Comparison of ENCODE assay signal across 8 mouse cellular contexts in genomic region chr19:5424092-5424781, GRCm38 (mm10). TPM values are rescaled to one million over a fixed set of nuclear protein-coding genes. Genes with fewer than 3 reads are reported as not detected.
DNase-seq lines count a peak whose midpoint lies in the region; ATAC-seq and TF ChIP-seq lines count a peak whose summit lies in the region.

No protein-coding gene starts in this region.

- DNase-seq in B cell, adult 2 months, result peak; percentile 68 to 72
- peak; percentile 55 for DNase-seq in heart, adult 8-10 months (ENCODE audit: low spot score)
- DNase-seq in kidney, adult 8-10 months, result peak; percentile 68 to 77
- peak; percentile 80 for DNase-seq in lung, adult 2 months
- peak; percentile 77 for DNase-seq in thymus, adult 2 months

- H3K4me2 ChIP-seq in embryonic facial prominence, embryonic 12.5 days (replicated peaks), result peak overlapping the region; percentile 88

- H3K27me3 ChIP-seq in embryonic facial prominence, embryonic 12.5 days, result no peaks in the 10 kb centered on the region
- no peaks in the 10 kb centered on the region for H3K27me3 ChIP-seq in thymus, adult 2 months (ENCODE audit: control insufficient read depth, insufficient read depth, low read length)

- H3K9me3 ChIP-seq in embryonic facial prominence, embryonic 12.5 days, result no peaks in the 10 kb centered on the region

- TF ChIP-seq CTCF in lung, adult 2 months (IDR thresholded peaks at IDR 0.05; ENCODE audit: insufficient read depth, low read length), result no peak
- no peak for TF ChIP-seq CTCF in thymus, adult 2 months (IDR thresholded peaks at IDR 0.05; ENCODE audit: borderline replicate concordance, control insufficient read depth, extremely low read depth, insufficient read depth, low read length, poor library complexity)

- WGBS in embryonic facial prominence, embryonic 12.5 days, result 1% methylated on average over 36 of the region's 48 CpGs
- WGBS in lung, adult 2 months, result under 1% methylated on average over 47 of the region's 48 CpGs
- under 1% methylated on average over 41 of the region's 48 CpGs for WGBS in thymus, adult 2 months

- H3K9ac ChIP-seq in embryonic facial prominence, embryonic 12.5 days, result peak overlapping the region; percentile 81

- H3K4me1 ChIP-seq in embryonic facial prominence, embryonic 12.5 days, result peaks cover 28% of the 10 kb centered on the region
- peaks cover 17% of the 10 kb centered on the region for H3K4me1 ChIP-seq in lung, adult 2 months (ENCODE audit: control insufficient read depth, insufficient read depth, low read length)
- H3K4me1 ChIP-seq in thymus, adult 2 months (replicated peaks; ENCODE audit: control insufficient read depth, insufficient read depth, low read length), result peaks cover 32% of the 10 kb centered on the region

- peak overlapping the region; percentile 80 for H3K4me3 ChIP-seq in embryonic facial prominence, embryonic 12.5 days
- H3K4me3 ChIP-seq in lung, adult 2 months (replicated peaks; ENCODE audit: extremely low read depth, low read depth, low read length), result peak overlapping the region; percentile 98
- H3K4me3 ChIP-seq in thymus, adult 2 months (ENCODE audit: control insufficient read depth, insufficient read depth, low read length), result peak overlapping the region; percentile 63

- TF ChIP-seq POLR2A in lung, adult 2 months (IDR thresholded peaks at IDR 0.05; ENCODE audit: borderline replicate concordance, extremely low read depth, low read depth, low read length), result peak; percentile 36; the same call in 1 of the 2 replicates
- no peak for TF ChIP-seq POLR2A in thymus, adult 2 months (IDR thresholded peaks at IDR 0.05; ENCODE audit: control insufficient read depth, extremely low read depth, insufficient read depth, low read length, poor library complexity)

- peak; percentile 37 for ATAC-seq in activated CD4-positive, CD25-positive, alpha-beta regulatory T cell, adult 4 months
- peak; percentile 20; the same call in 1 of the 2 replicates for ATAC-seq in embryonic facial prominence, embryonic 12.5 days (ENCODE audit: insufficient number of reproducible peaks, insufficient read depth, low FRiP score, low TSS enrichment)
- peak; percentile 1; the same call in 1 of the 2 replicates for ATAC-seq in neutrophil, adult 5-6 weeks (ENCODE audit: extremely low read depth, insufficient number of reproducible peaks, low FRiP score, poor library complexity, severe bottlenecking)

- H3K27ac ChIP-seq in embryonic facial prominence, embryonic 12.5 days, result peak overlapping the region; percentile 89
- H3K27ac ChIP-seq in thymus, adult 2 months (ENCODE audit: control insufficient read depth, insufficient read depth, low read length), result peak overlapping the region; percentile 31; the same call in 1 of the 2 replicates

- peaks cover 56% of the 10 kb centered on the region for H3K36me3 ChIP-seq in embryonic facial prominence, embryonic 12.5 days
- 0 out of 2 replicates have a peak, but pooled peaks cover 8% of the 10 kb centered on the region for H3K36me3 ChIP-seq in thymus, adult 2 months (ENCODE audit: control insufficient read depth, insufficient read depth, low read length)

RNA-seq across cellular contexts. Expression of gene Drap1, which starts 0.5 kb away (rescaled TPM):
- 10 to 100 TPM; 50.3 to 53.6 TPM for polyA plus RNA-seq in activated CD4-positive, CD25-positive, alpha-beta regulatory T cell, adult 4 months (2017; shearing (Covaris generic))
- polyA plus RNA-seq in embryonic facial prominence, embryonic 12.5 days (2016; fragmentation: Nextera tagmentation; extraction: Ambion mirVana), result 303 and 323 TPM in 2 replicates
- total RNA-seq in heart, adult 8-10 months (2022), result 100 to 1,000 TPM; 337 to 351 (median 343) TPM
- 151 and 176 TPM in 2 replicates for polyA plus RNA-seq in lung, adult 2 months (2012; rRNA removed)
- 91.6 and 100 TPM in 2 replicates for total RNA-seq in neutrophil, adult 5-6 weeks (2017)
- 112 and 133 TPM in 2 replicates for polyA plus RNA-seq in thymus, adult 2 months (2012; rRNA removed)

RNA-seq across cellular contexts. Expression of gene AI837181, which starts 0.7 kb away (rescaled TPM):
- polyA plus RNA-seq in activated CD4-positive, CD25-positive, alpha-beta regulatory T cell, adult 4 months (2017; shearing (Covaris generic)), result 10 to 100 TPM; 17.6 to 18.6 TPM
- polyA plus RNA-seq in embryonic facial prominence, embryonic 12.5 days (2016; fragmentation: Nextera tagmentation; extraction: Ambion mirVana), result 67.2 and 67.9 TPM in 2 replicates
- 10 to 100 TPM; 34.1 to 40.6 (median 36.2) TPM for total RNA-seq in heart, adult 8-10 months (2022)
- 85.2 and 86.7 TPM in 2 replicates for polyA plus RNA-seq in lung, adult 2 months (2012; rRNA removed)
- 21.1 and 22.2 TPM in 2 replicates for total RNA-seq in neutrophil, adult 5-6 weeks (2017)
- polyA plus RNA-seq in thymus, adult 2 months (2012; rRNA removed), result 145 and 149 TPM in 2 replicates

RNA-seq across cellular contexts. Expression of gene Tsga10ip, which starts 21.9 kb away (rescaled TPM):
- polyA plus RNA-seq in activated CD4-positive, CD25-positive, alpha-beta regulatory T cell, adult 4 months (2017; shearing (Covaris generic)), result not detected
- polyA plus RNA-seq in embryonic facial prominence, embryonic 12.5 days (2016; fragmentation: Nextera tagmentation; extraction: Ambion mirVana), result 0.45 and 0.55 TPM in 2 replicates
- under 1 TPM; 0.25 to 0.75 (median 0.39) TPM for total RNA-seq in heart, adult 8-10 months (2022)
- not detected in 2 replicates for polyA plus RNA-seq in lung, adult 2 months (2012; rRNA removed)
- 1.5 TPM in 1 of 2 replicates, not detected in the other for total RNA-seq in neutrophil, adult 5-6 weeks (2017)
- 0.14 and 0.59 TPM in 2 replicates for polyA plus RNA-seq in thymus, adult 2 months (2012; rRNA removed)

RNA-seq across cellular contexts. Expression of gene Fosl1, which starts 23.1 kb away (rescaled TPM):
- not detected for polyA plus RNA-seq in activated CD4-positive, CD25-positive, alpha-beta regulatory T cell, adult 4 months (2017; shearing (Covaris generic))
- not detected in 2 replicates for polyA plus RNA-seq in embryonic facial prominence, embryonic 12.5 days (2016; fragmentation: Nextera tagmentation; extraction: Ambion mirVana)
- under 1 TPM in 2 of 4 experiments, not detected in 2; 0.14 to 0.23 TPM for total RNA-seq in heart, adult 8-10 months (2022)
- polyA plus RNA-seq in lung, adult 2 months (2012; rRNA removed), result 0.34 and 0.36 TPM in 2 replicates
- total RNA-seq in neutrophil, adult 5-6 weeks (2017), result not detected in 2 replicates
- polyA plus RNA-seq in thymus, adult 2 months (2012; rRNA removed), result 0.16 TPM in 1 of 2 replicates, not detected in the other

RNA-seq across cellular contexts. Expression of gene Ccdc85b, which starts 33.5 kb away (rescaled TPM):
- 1 to 10 TPM; 1.1 to 1.2 TPM for polyA plus RNA-seq in activated CD4-positive, CD25-positive, alpha-beta regulatory T cell, adult 4 months (2017; shearing (Covaris generic))
- polyA plus RNA-seq in embryonic facial prominence, embryonic 12.5 days (2016; fragmentation: Nextera tagmentation; extraction: Ambion mirVana), result 10.8 and 11.0 TPM in 2 replicates
- 10 to 100 TPM in 1 of 4 experiments, 1 to 10 TPM in 3; 8.3 to 10.4 (median 8.9) TPM for total RNA-seq in heart, adult 8-10 months (2022)
- polyA plus RNA-seq in lung, adult 2 months (2012; rRNA removed), result 15.8 and 17.0 TPM in 2 replicates
- 2.3 and 2.8 TPM in 2 replicates for total RNA-seq in neutrophil, adult 5-6 weeks (2017)
- 8.1 and 8.2 TPM in 2 replicates for polyA plus RNA-seq in thymus, adult 2 months (2012; rRNA removed)

Comparison
In these comparisons a context has a peak if more than half of its experiments do, and no peak if none do; other contexts are left out.
1. Peak in every context shown above with its lines: DNase-seq, ATAC-seq, H3K4me3 ChIP-seq and H3K27ac ChIP-seq.